Mouse (Mus musculus): ENCODE measurements around the gene Sptb. TPM values are rescaled to one million over a fixed set of nuclear protein-coding genes. Genes with fewer than 3 reads are reported as not detected.
A peak's percentile ranks its signal among the peaks of the same experiment; 100 is the strongest.

Gene Sptb
- polyA plus RNA-seq, 1 experiment = 18.9 TPM

DNA sequence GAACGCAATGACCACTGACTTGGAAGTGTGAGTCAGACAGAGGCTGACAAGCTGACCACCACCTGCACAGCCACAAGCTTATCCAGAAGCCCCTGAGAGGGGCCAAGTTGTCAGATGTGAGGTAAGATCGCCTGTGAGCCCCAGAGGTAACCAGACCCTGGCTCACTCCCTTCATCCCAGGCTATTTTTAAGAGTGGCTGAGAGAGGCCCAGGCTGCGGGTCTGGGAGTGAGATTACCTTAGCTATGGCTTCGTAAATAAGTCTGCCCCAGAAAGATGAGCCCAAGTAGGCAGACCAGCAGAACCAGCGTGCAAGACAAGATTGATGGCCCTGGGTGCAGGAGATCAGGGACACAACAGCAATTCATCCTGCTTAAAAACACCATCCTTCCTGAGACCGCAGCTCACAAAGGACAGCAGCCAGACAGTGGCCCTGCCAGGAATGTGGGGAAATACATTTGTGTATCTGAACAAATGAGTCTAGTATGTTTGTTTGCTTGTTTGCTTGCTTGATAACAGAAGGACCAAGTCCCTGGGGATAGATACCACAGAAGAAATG lies 58.5 kb downstream of the Sptb start:
- Histone ChIP-seq H3K4me1 (ENCODE audit: control insufficient read depth, insufficient read depth, insufficient read length) (no peaks in the 10 kb centered on the region), H3K27ac (ENCODE audit: insufficient read depth, low read length) (no peak overlapping the region), H3K36me3 (ENCODE audit: control insufficient read depth, insufficient read depth, low read length) (no peaks in the 10 kb centered on the region), H3K27me3 (ENCODE audit: control insufficient read depth, insufficient read depth, low read length) (no peaks in the 10 kb centered on the region), H3K4me3 (ENCODE audit: extremely low read depth, insufficient read depth, insufficient read length) (no peak overlapping the region)
- DNase-seq (ENCODE audit: low read depth in 1 of 2, low spot score in 2 of 2) = no peak
- no peak for TF ChIP-seq CTCF (IDR thresholded peaks at IDR 0.05; ENCODE audit: extremely low read depth, insufficient read depth, insufficient read length, insufficient replicate concordance)
- no peak for TF ChIP-seq POLR2A (IDR thresholded peaks at IDR 0.05; ENCODE audit: low read depth, low read length)
- WGBS = 95% methylated on average over 6 of the region's 6 CpGs

DNA sequence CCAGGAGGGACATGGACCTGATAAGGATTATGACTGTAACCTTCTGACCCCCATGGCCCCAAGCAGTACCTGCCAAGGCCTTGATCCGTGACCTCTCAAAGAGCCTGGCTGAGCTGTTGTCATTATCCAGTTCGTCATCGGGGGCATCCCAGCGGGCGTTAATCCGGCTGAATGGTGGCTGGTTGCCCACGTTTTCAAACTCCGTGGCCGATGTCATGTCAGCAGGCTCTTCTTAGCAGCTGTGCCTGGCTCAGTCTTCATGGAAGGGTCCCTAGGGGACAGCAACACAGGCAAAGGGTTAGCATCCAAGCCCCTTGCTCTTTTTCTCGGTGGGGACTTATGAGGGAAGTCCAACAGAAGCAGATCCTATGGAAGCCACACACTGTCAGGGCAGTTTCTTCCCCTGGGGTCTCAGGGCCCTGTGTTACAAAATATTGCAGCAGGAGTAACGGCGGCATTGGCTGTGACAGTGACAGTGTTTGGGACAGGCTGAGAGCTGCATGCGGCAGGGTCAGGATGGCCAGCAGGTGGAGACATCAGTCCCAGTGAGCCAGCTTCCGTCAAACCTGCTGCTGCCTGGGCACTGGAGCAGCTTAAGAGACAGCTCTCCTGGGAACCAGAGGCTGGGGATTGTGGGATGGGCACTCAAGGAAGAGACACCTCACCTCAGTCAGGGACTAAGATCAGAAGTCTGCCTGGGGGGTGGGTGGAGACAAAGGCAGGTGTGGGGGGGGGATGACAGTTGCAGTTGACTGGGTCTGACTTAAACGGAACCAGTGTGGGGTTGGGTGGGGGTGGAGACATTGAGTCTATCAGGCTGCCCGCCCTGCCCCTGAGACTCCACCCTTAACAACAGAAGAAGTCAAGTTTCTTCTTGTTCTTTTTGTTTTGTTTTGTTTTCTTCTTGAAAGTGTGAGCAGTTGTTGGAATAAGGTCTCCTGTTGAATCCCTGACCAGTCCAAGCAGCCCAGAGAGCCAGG lies 60.3 kb downstream of the Sptb start:
- Histone ChIP-seq H3K27ac (ENCODE audit: insufficient read depth, low read length) (no peak overlapping the region), H3K4me3 (ENCODE audit: extremely low read depth, insufficient read depth, insufficient read length) (no peak overlapping the region), H3K36me3 (ENCODE audit: control insufficient read depth, insufficient read depth, low read length) (no peaks in the 10 kb centered on the region), H3K27me3 (ENCODE audit: control insufficient read depth, insufficient read depth, low read length) (no peaks in the 10 kb centered on the region), H3K4me1 (ENCODE audit: control insufficient read depth, insufficient read depth, insufficient read length) (no peaks in the 10 kb centered on the region)
- WGBS = 68% methylated on average over 16 of the region's 16 CpGs
- peak; percentile 18 to 48 for DNase-seq (ENCODE audit: low read depth in 1 of 2, low spot score in 2 of 2)
- TF ChIP-seq CTCF (IDR thresholded peaks at IDR 0.05; ENCODE audit: extremely low read depth, insufficient read depth, insufficient read length, insufficient replicate concordance) (peak; percentile 82; the same call in 1 of the 2 replicates), POLR2A (IDR thresholded peaks at IDR 0.05; ENCODE audit: low read depth, low read length) (no peak)

DNA sequence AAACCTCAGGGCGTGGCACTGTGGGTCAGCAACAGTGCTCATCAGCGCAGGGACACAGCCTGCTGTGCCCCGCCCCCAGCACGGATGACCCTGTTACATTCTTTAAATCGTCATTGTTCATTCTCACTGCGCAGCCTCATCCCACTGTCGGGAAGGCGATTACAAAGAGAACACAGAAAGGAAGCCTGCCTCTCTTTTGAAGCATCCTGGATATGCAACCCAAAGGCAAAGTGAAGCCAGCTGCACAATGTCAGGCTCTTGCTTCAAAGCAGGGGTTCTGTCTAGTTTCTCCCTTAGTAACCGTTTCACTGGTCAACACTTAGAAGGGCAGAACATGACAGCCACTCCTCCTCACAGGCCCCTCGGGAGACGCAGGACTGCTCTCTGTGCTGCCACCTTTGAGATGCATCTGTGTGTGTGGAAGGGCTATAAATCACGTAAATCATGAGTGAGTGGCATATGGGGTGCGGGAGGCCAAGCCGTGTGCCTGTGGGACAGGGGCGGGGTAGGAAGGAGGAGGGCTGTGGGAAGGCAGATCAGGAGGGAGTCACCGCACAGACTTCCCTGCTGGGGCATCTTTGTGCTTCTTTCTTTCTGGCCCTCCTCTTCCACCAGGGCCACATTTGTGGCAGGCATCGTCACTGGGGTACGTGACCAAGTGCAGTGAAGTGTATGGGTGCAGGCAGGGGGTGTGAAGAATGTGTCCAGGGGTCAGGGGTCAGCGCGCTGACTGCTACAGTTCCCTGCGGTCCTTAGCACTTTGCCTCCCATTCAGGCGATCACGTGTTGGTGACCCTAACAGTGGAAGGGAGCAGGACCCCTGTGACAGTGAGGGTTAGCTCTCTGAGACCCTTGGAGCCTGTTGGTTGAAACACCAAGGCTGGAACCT lies 64.9 kb downstream of the Sptb start:
- no peak for TF ChIP-seq CTCF (IDR thresholded peaks at IDR 0.05; ENCODE audit: extremely low read depth, insufficient read depth, insufficient read length, insufficient replicate concordance)
- TF ChIP-seq POLR2A (IDR thresholded peaks at IDR 0.05; ENCODE audit: low read depth, low read length) = no peak
- WGBS = 60% methylated on average over 23 of the region's 23 CpGs
- DNase-seq (ENCODE audit: low read depth in 1 of 2, low spot score in 2 of 2) = no peak
- Histone ChIP-seq H3K36me3 (ENCODE audit: control insufficient read depth, insufficient read depth, low read length) (no peaks in the 10 kb centered on the region), H3K4me3 (ENCODE audit: extremely low read depth, insufficient read depth, insufficient read length) (no peak overlapping the region), H3K4me1 (ENCODE audit: control insufficient read depth, insufficient read depth, insufficient read length) (no peaks in the 10 kb centered on the region), H3K27me3 (ENCODE audit: control insufficient read depth, insufficient read depth, low read length) (no peaks in the 10 kb centered on the region), H3K27ac (ENCODE audit: insufficient read depth, low read length) (no peak overlapping the region)

DNA sequence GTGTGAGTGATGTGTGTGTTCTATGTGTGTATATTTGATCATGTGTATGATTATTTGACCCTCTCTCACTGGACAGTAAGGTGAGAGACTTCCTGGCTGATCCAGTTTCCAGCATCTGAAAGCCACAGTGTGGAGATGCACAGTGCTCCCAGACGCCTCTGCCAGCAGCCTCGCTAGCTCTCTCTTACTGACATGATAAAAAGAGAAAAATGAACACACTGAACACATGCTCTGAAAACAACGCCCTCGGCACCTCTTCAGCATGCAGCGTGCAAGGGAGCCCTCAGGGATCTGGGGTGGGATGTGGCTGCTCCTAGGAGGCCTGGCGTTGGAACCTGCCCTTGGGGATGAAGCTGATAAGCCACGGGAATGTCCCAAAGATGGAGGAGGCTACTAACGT lies 66.7 kb downstream of the Sptb start:
- no peak for TF ChIP-seq CTCF (IDR thresholded peaks at IDR 0.05; ENCODE audit: extremely low read depth, insufficient read depth, insufficient read length, insufficient replicate concordance)
- TF ChIP-seq POLR2A (IDR thresholded peaks at IDR 0.05; ENCODE audit: low read depth, low read length) = no peak
- Histone ChIP-seq H3K36me3 (ENCODE audit: control insufficient read depth, insufficient read depth, low read length) (no peaks in the 10 kb centered on the region), H3K27me3 (ENCODE audit: control insufficient read depth, insufficient read depth, low read length) (no peaks in the 10 kb centered on the region), H3K4me3 (ENCODE audit: extremely low read depth, insufficient read depth, insufficient read length) (no peak overlapping the region), H3K4me1 (ENCODE audit: control insufficient read depth, insufficient read depth, insufficient read length) (no peaks in the 10 kb centered on the region), H3K27ac (ENCODE audit: insufficient read depth, low read length) (no peak overlapping the region)
- WGBS = 84% methylated on average over 8 of the region's 8 CpGs
- no peak for DNase-seq (ENCODE audit: low read depth in 1 of 2, low spot score in 2 of 2)

DNA sequence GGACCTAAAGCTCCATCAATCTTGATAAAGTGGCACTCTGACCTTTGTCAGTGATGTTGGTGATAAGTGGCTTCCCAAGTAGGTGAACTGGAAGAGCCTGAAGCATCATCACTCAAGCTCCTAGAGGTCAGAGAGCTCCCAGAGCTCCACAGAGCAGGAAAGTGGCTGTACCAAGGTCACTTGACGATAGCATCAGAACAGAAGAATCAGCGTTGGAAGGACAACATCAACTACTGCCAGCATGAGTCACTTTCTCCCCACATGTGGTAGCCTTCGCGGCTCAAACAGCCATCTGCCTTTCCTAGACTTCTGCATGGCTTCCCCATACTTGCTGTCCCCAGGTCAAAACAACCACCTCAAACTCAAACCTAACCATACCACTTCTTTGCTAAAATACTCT lies 67.7 kb downstream of the Sptb start:
- Histone ChIP-seq H3K4me1 (ENCODE audit: control insufficient read depth, insufficient read depth, insufficient read length) (no peaks in the 10 kb centered on the region), H3K27ac (ENCODE audit: insufficient read depth, low read length) (no peak overlapping the region), H3K36me3 (ENCODE audit: control insufficient read depth, insufficient read depth, low read length) (no peaks in the 10 kb centered on the region), H3K4me3 (ENCODE audit: extremely low read depth, insufficient read depth, insufficient read length) (no peak overlapping the region), H3K27me3 (ENCODE audit: control insufficient read depth, insufficient read depth, low read length) (no peaks in the 10 kb centered on the region)
- no peak for DNase-seq (ENCODE audit: low read depth in 1 of 2, low spot score in 2 of 2)
- TF ChIP-seq POLR2A (IDR thresholded peaks at IDR 0.05; ENCODE audit: low read depth, low read length) (no peak), CTCF (IDR thresholded peaks at IDR 0.05; ENCODE audit: extremely low read depth, insufficient read depth, insufficient read length, insufficient replicate concordance) (no peak)
- WGBS = 79% methylated on average over 4 of the region's 4 CpGs

DNA sequence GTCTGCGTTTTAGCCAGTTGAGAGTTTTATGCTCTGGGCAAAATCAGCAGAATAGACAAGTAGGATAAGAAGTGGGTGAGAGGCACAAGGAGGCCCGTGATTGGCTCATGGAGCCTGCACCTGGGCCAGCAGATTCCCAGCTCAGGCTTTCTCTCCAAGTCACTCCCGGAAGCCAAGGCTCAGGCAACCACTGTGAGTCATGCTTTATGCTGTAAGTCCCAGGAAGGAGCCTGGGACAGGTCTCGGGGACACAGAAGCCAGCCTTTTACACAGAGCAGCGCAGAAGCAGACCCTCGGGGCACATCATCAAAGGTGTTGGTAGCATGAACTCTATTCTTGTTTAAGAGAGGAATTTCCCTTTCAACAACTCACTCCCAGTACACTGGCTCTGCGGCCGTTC lies 69.7 kb downstream of the Sptb start:
- no peak overlapping the region for H3K4me3 ChIP-seq (ENCODE audit: extremely low read depth, insufficient read depth, insufficient read length)
- no peak for DNase-seq (ENCODE audit: low read depth in 1 of 2, low spot score in 2 of 2)
- TF ChIP-seq CTCF (IDR thresholded peaks at IDR 0.05; ENCODE audit: extremely low read depth, insufficient read depth, insufficient read length, insufficient replicate concordance) (no peak), POLR2A (IDR thresholded peaks at IDR 0.05; ENCODE audit: low read depth, low read length) (no peak)
- no peak overlapping the region for H3K27ac ChIP-seq (ENCODE audit: insufficient read depth, low read length)
- no peaks in the 10 kb centered on the region for H3K36me3 ChIP-seq (ENCODE audit: control insufficient read depth, insufficient read depth, low read length)
- 70% methylated on average over 8 of the region's 8 CpGs for WGBS
- H3K27me3 ChIP-seq (ENCODE audit: control insufficient read depth, insufficient read depth, low read length) = no peaks in the 10 kb centered on the region
- no peaks in the 10 kb centered on the region for H3K4me1 ChIP-seq (ENCODE audit: control insufficient read depth, insufficient read depth, insufficient read length)

Data from spleen, adult 2 months (tissue).